Mouse (Mus musculus) midbrain, postnatal 0 days (tissue): ENCODE measurements around the gene Nol12. TPM values are rescaled to one million over a fixed set of nuclear protein-coding genes. Genes with fewer than 3 reads are reported as not detected.

Source experiments
- ATAC-seq: fragments of 200-750 bp; cut with Nextera tagmentation; 2 replicates; pipeline ENCODE4 v1.8.0; 2017; ENCODE audit warnings: moderate number of reproducible peaks, mild to moderate bottlenecking, moderate TSS enrichment, moderate library complexity; ENCODE audit not compliant: low FRiP score
- DNase-seq: peaks from one replicate; pipeline ENCODE4 v3.0.0-alpha.2; 2015; ENCODE audit warnings: low spot score
- H3K27ac ChIP-seq: fragments of 300-500 bp; sonication (generic); 2 replicates; pipeline ENCODE4 v1.5.1; 2014; ENCODE audit warnings: low read depth, mild to moderate bottlenecking, low read length, mixed read lengths
- H3K27me3 ChIP-seq: fragments of 300-500 bp; sonication (generic); 2 replicates; pipeline ENCODE4 v1.6.1; 2014; ENCODE audit warnings: low read length, control low read depth, mixed read lengths; ENCODE audit not compliant: insufficient read depth
- H3K36me3 ChIP-seq: fragments of 300-500 bp; sonication (generic); 2 replicates; pipeline ENCODE4 v1.6.1; 2014; ENCODE audit warnings: low read length, control low read depth, mixed read lengths; ENCODE audit not compliant: insufficient read depth
- H3K4me1 ChIP-seq: fragments of 300-500 bp; sonication (generic); 2 replicates; pipeline ENCODE4 v1.6.1; 2014; ENCODE audit warnings: mild to moderate bottlenecking, control low read depth, antibody characterized with exemption, low read length, mixed read lengths; ENCODE audit not compliant: insufficient read depth
- H3K4me2 ChIP-seq: fragments of 300-500 bp; sonication (generic); 2 replicates; pipeline ENCODE4 v1.6.1; 2014; ENCODE audit warnings: low read depth, mild to moderate bottlenecking, low read length, mixed read lengths; ENCODE audit not compliant: poor library complexity, severe bottlenecking
- H3K4me3 ChIP-seq: fragments of 300-500 bp; sonication (generic); 2 replicates; pipeline ENCODE4 v1.5.1; 2014; ENCODE audit warnings: low read depth, mild to moderate bottlenecking, low read length, moderate library complexity
- H3K9ac ChIP-seq: fragments of 300-500 bp; sonication (generic); replicated peaks from 2 replicates; pipeline ENCODE4 v1.6.1; 2014; ENCODE audit warnings: mild to moderate bottlenecking, low read length, moderate library complexity, mixed read lengths; ENCODE audit not compliant: poor library complexity, severe bottlenecking
- H3K9me3 ChIP-seq: fragments of 300-500 bp; sonication (generic); 2 replicates; pipeline ENCODE4 v1.6.1; 2016; ENCODE audit warnings: low read length, control low read depth
- CTCF ChIP-seq: IDR thresholded peaks from 2 replicates; pipeline ENCODE4 v1.5.1; 2016; ENCODE audit warnings: antibody characterized with exemption, mild to moderate bottlenecking
- WGBS: fragments of 180-500 bp; shearing (Covaris S2); extraction: QIAGEN DNeasy Blood & Tissue Kit; methylation state at CpG from one replicate; pipeline ENCODE4 v1.1.7; 2014; 5-methylcytosine and 5-hydroxymethylcytosine counted together
- polyA plus RNA-seq: library from polyadenylated mRNA; unstranded; fragments of >200 nt; fragmentation: Nextera tagmentation; extraction: Ambion mirVana; gene quantifications from 2 replicates; pipeline ENCODE4 v1.2.1, GENCODE M21; 2015
- total RNA-seq: library from RNA; depleted of rRNA; stranded (reverse); fragments of >200 nt; gene quantifications from 2 replicates; pipeline ENCODE4 v1.2.3, GENCODE M21; 2014

The Nol12 gene
- total and polyA plus RNA-seq, 2 experiments from 2014 or later: 8.1 to 64.0 TPM

- TF ChIP-seq CTCF: no peak
- Histone ChIP-seq H3K4me1 (peaks cover 12% of the 10 kb centered on the region; the same call in 1 of the 2 replicates), H3K9me3 (no peaks in the 10 kb centered on the region), H3K4me2 (no peak overlapping the region), H3K4me3 (no peak overlapping the region), H3K27me3 (no peaks in the 10 kb centered on the region), H3K27ac (no peak overlapping the region), H3K36me3 (peaks cover under 1% of the 10 kb centered on the region), H3K9ac (no peak overlapping the region)
- ATAC-seq (no peak), DNase-seq (no peak)
- WGBS: 68% methylated on average over 7 of the region's 7 CpGs
Observed at GRCm38 (mm10) chr15:78946232-78946631, 11.5 kb downstream of the Nol12 start.

GRCm38 (mm10) chr15:78947657-78948056 is 12.9 kb downstream of the Nol12 start, which contains the start of gene Triobp:
Gene Triobp (plus strand): TSS chr15:78947724.
- peak; percentile 93 for ATAC-seq
- TF ChIP-seq CTCF: no peak

GRCm38 (mm10) chr15:78948152-78948725 is 13.5 kb downstream of the Nol12 start:
- no peaks in the 10 kb centered on the region for H3K9me3 ChIP-seq
- peak overlapping the region; percentile 78 for H3K9ac ChIP-seq
- H3K4me1 ChIP-seq: peaks cover 12% of the 10 kb centered on the region; the same call in 1 of the 2 replicates
- DNase-seq (peak; percentile 21), ATAC-seq (peak; percentile 26; the same call in 1 of the 2 replicates)
- 2% methylated on average over 11 of the region's 11 CpGs for WGBS
- H3K27me3 ChIP-seq: no peaks in the 10 kb centered on the region
- peaks cover 7% of the 10 kb centered on the region; the same call in 1 of the 2 replicates for H3K36me3 ChIP-seq
- H3K4me2 ChIP-seq: peak overlapping the region; percentile 68
- no peak for TF ChIP-seq CTCF
- peak overlapping the region; percentile 63 for H3K4me3 ChIP-seq
- H3K27ac ChIP-seq: peak overlapping the region; percentile 77

More at GRCm38 (mm10) chr15:78947657-78948056, 12.9 kb downstream of the Nol12 start, which contains the start of gene Triobp:
- H3K36me3 ChIP-seq: 0 out of 2 replicates have a peak, but pooled peaks cover 6% of the 10 kb centered on the region
- peak within 1 kb of the TSS; percentile 77 for H3K27ac ChIP-seq
- peak; percentile 96 for DNase-seq
- under 1% methylated on average over 24 of the region's 24 CpGs for WGBS
- H3K9ac ChIP-seq: peak within 1 kb of the TSS; percentile 78
- peak within 1 kb of the TSS; percentile 63 for H3K4me3 ChIP-seq
- H3K4me2 ChIP-seq: peak within 1 kb of the TSS; percentile 68
- no peaks in the 10 kb centered on the region for H3K27me3 ChIP-seq
- peaks cover 12% of the 10 kb centered on the region; the same call in 1 of the 2 replicates for H3K4me1 ChIP-seq
- no peaks in the 10 kb centered on the region for H3K9me3 ChIP-seq

- H3K4me3 ChIP-seq: peak overlapping the region; percentile 63
- H3K9ac ChIP-seq: no peak overlapping the region; the same call in 1 of the 2 replicates
- peak overlapping the region; percentile 68 for H3K4me2 ChIP-seq
- H3K27ac ChIP-seq: no peak overlapping the region
- DNase-seq: no peak
- ATAC-seq: no peak
- no peaks in the 10 kb centered on the region for H3K27me3 ChIP-seq
- H3K36me3 ChIP-seq: peaks cover 11% of the 10 kb centered on the region; the same call in 1 of the 2 replicates
- WGBS: 97% methylated on average over 3 of the region's 3 CpGs
- no peak for TF ChIP-seq CTCF
- no peaks in the 10 kb centered on the region for H3K9me3 ChIP-seq
- H3K4me1 ChIP-seq: peaks cover 12% of the 10 kb centered on the region; the same call in 1 of the 2 replicates
Observed at GRCm38 (mm10) chr15:78948883-78949282, 14.2 kb downstream of the Nol12 start.

- Histone ChIP-seq H3K36me3 (peaks cover 35% of the 10 kb centered on the region), H3K4me3 (no peak overlapping the region), H3K27me3 (no peaks in the 10 kb centered on the region), H3K9ac (no peak overlapping the region), H3K27ac (no peak overlapping the region), H3K9me3 (no peaks in the 10 kb centered on the region), H3K4me2 (no peak overlapping the region), H3K4me1 (no peaks in the 10 kb centered on the region)
- TF ChIP-seq CTCF: peak; percentile 43
- DNase-seq (no peak), ATAC-seq (no peak)
- WGBS: 81% methylated on average over 3 of the region's 3 CpGs
Observed at GRCm38 (mm10) chr15:78955663-78956062, 20.9 kb downstream of the Nol12 start.

- H3K36me3 ChIP-seq: peaks cover 38% of the 10 kb centered on the region
- H3K9me3 ChIP-seq: no peaks in the 10 kb centered on the region
- no peaks in the 10 kb centered on the region for H3K27me3 ChIP-seq
- no peak overlapping the region for H3K27ac ChIP-seq
- 89% methylated on average over 4 of the region's 4 CpGs for WGBS
- no peaks in the 10 kb centered on the region for H3K4me1 ChIP-seq
- no peak overlapping the region for H3K4me3 ChIP-seq
- no peak overlapping the region for H3K9ac ChIP-seq
- DNase-seq (no peak), ATAC-seq (no peak)
- TF ChIP-seq CTCF: peak; percentile 51
- H3K4me2 ChIP-seq: no peak overlapping the region
Observed at GRCm38 (mm10) chr15:78956351-78956750, 21.6 kb downstream of the Nol12 start.
